Mouse (Mus musculus) forelimb bud, embryonic 11.5 days (tissue): ENCODE results near the gene Syn2.

Experiments
- DNase-seq: peaks from one replicate; pipeline ENCODE4 v3.0.0-alpha.2; 2012; ENCODE audit warnings: low read depth, low spot score

Syn2 gene

GRCm38 (mm10) chr6:115291068-115291467, 156.4 kb downstream of the Syn2 start:
- DNase-seq = no peak

GRCm38 (mm10) chr6:115291823-115292222, 157.1 kb downstream of the Syn2 start:
- no peak for DNase-seq

GRCm38 (mm10) chr6:115292621-115293020, 157.9 kb downstream of the Syn2 start:
- DNase-seq = no peak

GRCm38 (mm10) chr6:115293877-115294276, 159.2 kb downstream of the Syn2 start:
- no peak for DNase-seq

- DNase-seq = no peak
Observed at GRCm38 (mm10) chr6:115307134-115307533, 172.4 kb downstream of the Syn2 start.

GRCm38 (mm10) chr6:115312780-115313179, 178.1 kb downstream of the Syn2 start:
- DNase-seq = no peak

GRCm38 (mm10) chr6:115313235-115313738, 178.6 kb downstream of the Syn2 start:
- DNase-seq = no peak

GRCm38 (mm10) chr6:115313910-115314309, 179.2 kb downstream of the Syn2 start:
- no peak for DNase-seq

- DNase-seq = no peak
Observed at GRCm38 (mm10) chr6:115315770-115316169, 181.1 kb downstream of the Syn2 start.

GRCm38 (mm10) chr6:115316811-115317221, 182.1 kb downstream of the Syn2 start:
- no peak for DNase-seq

GRCm38 (mm10) chr6:115318811-115319210, 184.1 kb downstream of the Syn2 start:
- DNase-seq = no peak

GRCm38 (mm10) chr6:115319686-115320085, 185.0 kb downstream of the Syn2 start:
- DNase-seq = no peak

- no peak for DNase-seq
Observed at GRCm38 (mm10) chr6:115320927-115321714, 186.4 kb downstream of the Syn2 start.

- no peak for DNase-seq
Observed at GRCm38 (mm10) chr6:115321883-115322351, 187.2 kb downstream of the Syn2 start.

- DNase-seq = no peak
Observed at GRCm38 (mm10) chr6:115322956-115323355, 188.3 kb downstream of the Syn2 start.

- DNase-seq = no peak
Observed at GRCm38 (mm10) chr6:115330964-115331363, 196.3 kb downstream of the Syn2 start.
